Mouse (Mus musculus) liver, adult 2 months (tissue): ENCODE data around the gene Map7d2.

Experiments
- CTCF ChIP-seq: fragments of 200-500 bp; IDR thresholded peaks from 2 replicates; pipeline ENCODE4 v1.5.1; 2011; ENCODE audit warnings: low read depth, low read length, control low read depth
- POLR2A ChIP-seq: fragments of 200-500 bp; IDR thresholded peaks from 2 replicates; pipeline ENCODE4 v1.6.1; 2011; ENCODE audit warnings: low read length, control low read depth; ENCODE audit not compliant: insufficient read depth; ENCODE audit errors: extremely low read depth

DNA sequence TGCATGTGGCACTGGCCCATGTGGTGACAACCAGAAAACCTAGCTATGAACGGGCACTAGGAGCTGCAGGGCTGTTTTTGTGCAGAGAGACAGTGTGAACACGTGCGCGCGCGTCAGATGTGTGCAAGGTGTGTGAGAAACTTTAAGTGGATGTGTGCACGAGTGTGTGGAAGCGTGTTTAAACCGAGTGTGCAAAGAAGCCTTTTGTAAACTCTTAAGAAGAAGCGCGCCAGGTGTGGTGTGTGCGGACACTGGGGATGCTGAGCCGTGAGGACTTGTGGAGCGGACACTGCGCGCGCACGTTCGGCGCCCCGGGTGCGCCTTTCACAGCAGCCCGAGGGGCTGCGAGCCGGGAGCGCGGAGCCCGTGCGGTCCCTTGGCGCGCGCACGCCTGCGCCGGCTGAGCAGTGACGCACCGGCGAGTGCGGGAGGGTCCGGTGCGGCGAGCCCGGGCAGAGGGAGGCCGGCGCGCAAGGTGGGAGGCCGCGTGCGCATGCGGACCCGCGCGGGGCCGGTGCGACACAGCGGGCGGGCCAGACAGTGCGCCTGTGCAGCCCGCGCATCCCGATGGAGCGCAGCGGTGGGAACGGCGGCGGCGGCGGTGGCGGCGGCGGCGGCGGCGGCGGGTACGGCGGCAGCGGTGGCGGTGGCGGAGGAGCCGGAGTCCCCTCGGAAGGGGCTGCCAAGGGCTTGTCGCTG is at the start of gene Map7d2:
- TF ChIP-seq CTCF (no peak), POLR2A (no peak)
